Mouse (Mus musculus) embryonic facial prominence, embryonic 11.5 days (tissue): ENCODE measurements around the gene Ctu1. TPM values are rescaled to one million over a fixed set of nuclear protein-coding genes. Genes with fewer than 3 reads are reported as not detected.
A peak's percentile ranks its signal among the peaks of the same experiment; 100 is the strongest.

Experiments
- ATAC-seq: fragments of 200-750 bp; cut with Nextera tagmentation; replicated peaks from 2 replicates; pipeline ENCODE4 v1.8.0; 2017; ENCODE audit warnings: low read depth; ENCODE audit not compliant: insufficient number of reproducible peaks, low FRiP score, low TSS enrichment
- DNase-seq: peaks from one replicate; pipeline ENCODE4 v3.0.0-alpha.2; 2015; ENCODE audit warnings: low spot score
- H3K27ac ChIP-seq: fragments of 300-500 bp; sonication (generic); replicated peaks from 2 replicates; pipeline ENCODE4 v1.5.1; 2014; ENCODE audit warnings: mild to moderate bottlenecking, low read depth, low read length, control low read depth
- H3K27me3 ChIP-seq: fragments of 300-500 bp; sonication (generic); 2 replicates; pipeline ENCODE4 v1.6.1; 2014; ENCODE audit warnings: mild to moderate bottlenecking, low read length, moderate library complexity, mixed read lengths; ENCODE audit not compliant: control insufficient read depth, insufficient read depth
- H3K36me3 ChIP-seq: fragments of 300-500 bp; sonication (generic); replicated peaks from 2 replicates; pipeline ENCODE4 v1.6.1; 2014; ENCODE audit warnings: low read depth, mild to moderate bottlenecking, low read length, moderate library complexity, mixed read lengths; ENCODE audit not compliant: control insufficient read depth, insufficient read depth
- H3K4me1 ChIP-seq: fragments of 300-500 bp; sonication (generic); 2 replicates; pipeline ENCODE4 v1.6.1; 2014; ENCODE audit warnings: low read length, mixed read lengths; ENCODE audit not compliant: control insufficient read depth, insufficient read depth
- H3K4me2 ChIP-seq: fragments of 300-500 bp; sonication (generic); 2 replicates; pipeline ENCODE4 v1.6.1; 2014; ENCODE audit warnings: low read depth, mild to moderate bottlenecking, control low read depth, low read length, moderate library complexity
- H3K4me3 ChIP-seq: fragments of 300-500 bp; sonication (generic); 2 replicates; pipeline ENCODE4 v1.5.1; 2014; ENCODE audit warnings: low read depth, low read length, control low read depth
- H3K9ac ChIP-seq: fragments of 300-500 bp; sonication (generic); replicated peaks from 2 replicates; pipeline ENCODE4 v1.6.1; 2014; ENCODE audit warnings: mild to moderate bottlenecking, control low read depth, low read length
- H3K9me3 ChIP-seq: fragments of 300-500 bp; sonication (generic); replicated peaks from 2 replicates; pipeline ENCODE4 v1.6.1; 2016; ENCODE audit warnings: mild to moderate bottlenecking, low read length, inconsistent platforms, mixed read lengths; ENCODE audit not compliant: control insufficient read depth
- WGBS: fragments of 180-500 bp; shearing (Covaris S2); extraction: QIAGEN DNeasy Blood & Tissue Kit; methylation state at CpG from one replicate; pipeline ENCODE4 v1.1.7; 2014; 5-methylcytosine and 5-hydroxymethylcytosine counted together
- polyA plus RNA-seq: library from polyadenylated mRNA; unstranded; fragments of >200 nt; fragmentation: Nextera tagmentation; extraction: Ambion mirVana; gene quantifications from 2 replicates; pipeline ENCODE4 v1.2.1, GENCODE M21; 2014

Ctu1 gene
- polyA plus RNA-seq, result 8.1 and 9.1 TPM in 2 replicates

- ATAC-seq, result peak; percentile 96
- DNase-seq, result peak; percentile 95
- Histone ChIP-seq H3K4me3 (peak within 1 kb of the TSS; percentile 67), H3K4me1 (no peaks in the 10 kb centered on the region), H3K9ac (peak within 1 kb of the TSS; percentile 76), H3K27ac (no peak within 1 kb of the TSS), H3K36me3 (peaks cover 9% of the 10 kb centered on the region), H3K4me2 (peak within 1 kb of the TSS; percentile 71), H3K9me3 (no peaks in the 10 kb centered on the region), H3K27me3 (no peaks in the 10 kb centered on the region)
- under 1% methylated on average over 26 of the region's 26 CpGs for WGBS
These were observed at the start of gene Ctu1 for GRCm38 (mm10) chr7:43671809-43672580. Ctu1 (plus strand) TSS chr7:43672016.

GRCm38 (mm10) chr7:43622927-43623326 is 48.9 kb upstream of the Ctu1 start:
- Histone ChIP-seq H3K4me3 (no peak overlapping the region), H3K9me3 (no peaks in the 10 kb centered on the region), H3K36me3 (no peaks in the 10 kb centered on the region), H3K4me2 (no peak overlapping the region), H3K27me3 (no peaks in the 10 kb centered on the region), H3K27ac (no peak overlapping the region), H3K4me1 (no peaks in the 10 kb centered on the region), H3K9ac (no peak overlapping the region)
- ATAC-seq, result no peak
- no peak for DNase-seq
- 82% methylated on average over 7 of the region's 7 CpGs for WGBS

GRCm38 (mm10) chr7:43623819-43624218 is 48.0 kb upstream of the Ctu1 start:
- H3K4me2 ChIP-seq, result no peak overlapping the region
- no peaks in the 10 kb centered on the region for H3K27me3 ChIP-seq
- H3K4me3 ChIP-seq, result no peak overlapping the region
- H3K27ac ChIP-seq, result no peak overlapping the region
- H3K9me3 ChIP-seq, result no peaks in the 10 kb centered on the region
- no peaks in the 10 kb centered on the region for H3K36me3 ChIP-seq
- 13% methylated on average over 10 of the region's 10 CpGs for WGBS
- no peak overlapping the region for H3K9ac ChIP-seq
- no peaks in the 10 kb centered on the region for H3K4me1 ChIP-seq
- ATAC-seq (peak; percentile 56; the same call in 1 of the 2 replicates), DNase-seq (peak; percentile 36)

GRCm38 (mm10) chr7:43625065-43625464 is 46.8 kb upstream of the Ctu1 start:
- DNase-seq (no peak), ATAC-seq (no peak)
- WGBS, result 52% methylated on average over 3 of the region's 3 CpGs
- H3K9me3 ChIP-seq, result no peaks in the 10 kb centered on the region
- no peaks in the 10 kb centered on the region for H3K36me3 ChIP-seq
- no peaks in the 10 kb centered on the region for H3K4me1 ChIP-seq
- H3K9ac ChIP-seq, result no peak overlapping the region
- H3K27me3 ChIP-seq, result no peaks in the 10 kb centered on the region
- no peak overlapping the region for H3K4me2 ChIP-seq
- no peak overlapping the region for H3K27ac ChIP-seq
- H3K4me3 ChIP-seq, result no peak overlapping the region

- no peak overlapping the region for H3K27ac ChIP-seq
- DNase-seq (no peak), ATAC-seq (no peak)
- H3K36me3 ChIP-seq, result no peaks in the 10 kb centered on the region
- H3K9ac ChIP-seq, result no peak overlapping the region
- H3K4me2 ChIP-seq, result no peak overlapping the region
- no peaks in the 10 kb centered on the region for H3K4me1 ChIP-seq
- whole genome bisulfite sequencing, result 81% methylated on average over 8 of the region's 8 CpGs
- no peak overlapping the region for H3K4me3 ChIP-seq
- H3K27me3 ChIP-seq, result no peaks in the 10 kb centered on the region
- H3K9me3 ChIP-seq, result no peaks in the 10 kb centered on the region
These were observed 45.9 kb upstream of the Ctu1 start for GRCm38 (mm10) chr7:43625794-43626422.

- ATAC-seq (no peak), DNase-seq (no peak)
- no peaks in the 10 kb centered on the region for H3K27me3 ChIP-seq
- H3K9me3 ChIP-seq, result no peaks in the 10 kb centered on the region
- no peak overlapping the region for H3K27ac ChIP-seq
- H3K9ac ChIP-seq, result no peak overlapping the region
- H3K4me2 ChIP-seq, result no peak overlapping the region
- 82% methylated on average over 4 of the region's 4 CpGs for WGBS
- H3K36me3 ChIP-seq, result no peaks in the 10 kb centered on the region
- no peaks in the 10 kb centered on the region for H3K4me1 ChIP-seq
- no peak overlapping the region for H3K4me3 ChIP-seq
These were observed 37.9 kb upstream of the Ctu1 start for GRCm38 (mm10) chr7:43633940-43634339.

- Histone ChIP-seq H3K4me3 (no peak within 1 kb of the TSS), H3K4me1 (no peaks in the 10 kb centered on the region), H3K9ac (no peak within 1 kb of the TSS), H3K4me2 (no peak within 1 kb of the TSS), H3K36me3 (no peaks in the 10 kb centered on the region), H3K27me3 (no peaks in the 10 kb centered on the region), H3K9me3 (no peaks in the 10 kb centered on the region), H3K27ac (no peak within 1 kb of the TSS)
- DNase-seq (no peak), ATAC-seq (no peak)
- 65% methylated on average over 6 of the region's 6 CpGs for WGBS
These were observed 37.3 kb upstream of the Ctu1 start, which contains the start of gene Ceacam18 for GRCm38 (mm10) chr7:43634500-43634899. Ceacam18 (plus strand) TSS chr7:43634707.

- no peak overlapping the region for H3K9ac ChIP-seq
- ATAC-seq (no peak), DNase-seq (no peak)
- no peak overlapping the region for H3K4me2 ChIP-seq
- no peaks in the 10 kb centered on the region for H3K4me1 ChIP-seq
- no peak overlapping the region for H3K4me3 ChIP-seq
- H3K27me3 ChIP-seq, result no peaks in the 10 kb centered on the region
- H3K27ac ChIP-seq, result no peak overlapping the region
- no peaks in the 10 kb centered on the region for H3K9me3 ChIP-seq
- WGBS, result 63% methylated on average over 2 of the region's 2 CpGs
- H3K36me3 ChIP-seq, result no peaks in the 10 kb centered on the region
These were observed 35.6 kb upstream of the Ctu1 start for GRCm38 (mm10) chr7:43636194-43636593.
